Mouse (Mus musculus) G1E (cell line): ENCODE data around the gene Lrrc61. TPM values are rescaled to one million over a fixed set of nuclear protein-coding genes. Genes with fewer than 3 reads are reported as not detected.

Experiments used
- ATAC-seq: 2 replicates; pipeline ENCODE4 v1.8.0; 2016; ENCODE audit warnings: mild to moderate bottlenecking; ENCODE audit not compliant: insufficient number of reproducible peaks, poor library complexity, low FRiP score, severe bottlenecking; ENCODE audit errors: extremely low read depth
- DNase-seq: peaks from one replicate; pipeline ENCODE4 v3.0.0; 2012; ENCODE audit warnings: low spot score
- H3K27me3 ChIP-seq: 2 replicates; pipeline ENCODE4 v1.6.1; 2012; ENCODE audit warnings: mild to moderate bottlenecking, low read length, inconsistent platforms; ENCODE audit not compliant: insufficient read depth
- H3K36me3 ChIP-seq: replicated peaks from 2 replicates; pipeline ENCODE3; 2012; ENCODE audit warnings: mild to moderate bottlenecking, inconsistent platforms
- H3K4me1 ChIP-seq: 2 replicates; pipeline ENCODE4 v1.6.1; 2012; ENCODE audit warnings: low read depth, low read length, inconsistent platforms, mixed read lengths; ENCODE audit not compliant: insufficient read depth
- H3K4me3 ChIP-seq: 2 replicates; pipeline ENCODE4 v1.5.1; 2012; ENCODE audit warnings: low read depth, mild to moderate bottlenecking, inconsistent platforms, low read length, moderate library complexity, mixed read lengths
- H3K9me3 ChIP-seq: replicated peaks from 2 replicates; pipeline ENCODE4 v1.6.1; 2012; ENCODE audit warnings: inconsistent platforms
- CTCF ChIP-seq: IDR thresholded peaks from 2 replicates; pipeline ENCODE4 v1.5.1; 2012; ENCODE audit warnings: low read depth, low read length, inconsistent platforms, mixed read lengths
- GATA1 ChIP-seq: IDR thresholded peaks from 2 replicates; pipeline ENCODE4 v1.6.1; 2012; ENCODE audit warnings: borderline replicate concordance, low read length, inconsistent platforms, mixed read lengths
- GATA2 ChIP-seq: IDR thresholded peaks from 2 replicates; pipeline ENCODE4 v1.6.1; 2012; ENCODE audit warnings: low read depth, low read length, inconsistent platforms, borderline replicate concordance
- POLR2AphosphoS5 ChIP-seq: IDR thresholded peaks from 2 replicates; pipeline ENCODE4 v1.6.1; 2012; ENCODE audit warnings: low read depth, low read length, inconsistent platforms; ENCODE audit not compliant: insufficient replicate concordance
- TAL1 ChIP-seq: conservative IDR thresholded peaks from 2 replicates; pipeline ENCODE4 v1.6.1; 2012; ENCODE audit warnings: low read depth, low read length, inconsistent platforms, mixed read lengths
- polyA plus RNA-seq: library from polyadenylated mRNA; stranded (reverse); fragments of >175 nt; gene quantifications from 2 replicates; pipeline ENCODE4 v1.2.3, GENCODE M21; 2012
- total RNA-seq, 2 experiments: library from RNA; stranded (forward) in 1 of 2; stranded (reverse) in 1 of 2; fragments of 200-1000 nt in 1 of 2; fragments of >200 nt in 1 of 2; fragmentation: Nextera tagmentation in 1 of 2; gene quantifications; 2 replicates each; pipeline ENCODE4 v1.2.3; 2014 to 2017

Lrrc61 gene
- total and polyA plus RNA-seq, 3 experiments, result 0.05 TPM; not detected in 2

- Histone ChIP-seq H3K4me1 (no peaks in the 10 kb centered on the region), H3K9me3 (no peaks in the 10 kb centered on the region), H3K4me3 (no peak overlapping the region), H3K36me3 (no peaks in the 10 kb centered on the region), H3K27me3 (no peaks in the 10 kb centered on the region)
- TF ChIP-seq TAL1, result no peak
- TF ChIP-seq POLR2AphosphoS5, result no peak
- TF ChIP-seq GATA2, result no peak
- no peak for TF ChIP-seq CTCF
- no peak for DNase-seq
- ATAC-seq, result no peak
Measured at GRCm38 (mm10) chr6:48546271-48546670, 8.3 kb upstream of the Lrrc61 start.

- Histone ChIP-seq H3K36me3 (no peaks in the 10 kb centered on the region), H3K4me3 (no peak overlapping the region), H3K4me1 (no peaks in the 10 kb centered on the region), H3K9me3 (no peaks in the 10 kb centered on the region), H3K27me3 (no peaks in the 10 kb centered on the region; the same call in 1 of the 2 replicates)
- no peak for DNase-seq
- no peak for ATAC-seq
- TF ChIP-seq POLR2AphosphoS5 (no peak), GATA2 (no peak), GATA1 (no peak), TAL1 (no peak), CTCF (no peak)
Measured at GRCm38 (mm10) chr6:48546858-48547257, 7.7 kb upstream of the Lrrc61 start.

- DNase-seq (no peak), ATAC-seq (no peak)
- no peaks in the 10 kb centered on the region for H3K9me3 ChIP-seq
- no peaks in the 10 kb centered on the region for H3K36me3 ChIP-seq
- no peaks in the 10 kb centered on the region; the same call in 1 of the 2 replicates for H3K27me3 ChIP-seq
- H3K4me3 ChIP-seq, result no peak overlapping the region
- TF ChIP-seq GATA1, result no peak
- no peak for TF ChIP-seq TAL1
- TF ChIP-seq POLR2AphosphoS5, result no peak
- no peak for TF ChIP-seq CTCF
- TF ChIP-seq GATA2, result no peak
- no peaks in the 10 kb centered on the region for H3K4me1 ChIP-seq
Measured at GRCm38 (mm10) chr6:48548314-48548713, 6.3 kb upstream of the Lrrc61 start.

- no peak for ATAC-seq
- Histone ChIP-seq H3K36me3 (no peaks in the 10 kb centered on the region), H3K4me3 (no peak overlapping the region), H3K27me3 (peaks cover 3% of the 10 kb centered on the region; the same call in 1 of the 2 replicates), H3K4me1 (no peaks in the 10 kb centered on the region), H3K9me3 (no peaks in the 10 kb centered on the region)
- DNase-seq, result no peak
- TF ChIP-seq CTCF, result no peak
- no peak for TF ChIP-seq POLR2AphosphoS5
- no peak for TF ChIP-seq GATA2
- no peak for TF ChIP-seq GATA1
- TF ChIP-seq TAL1, result no peak
Measured at GRCm38 (mm10) chr6:48552918-48553317, 1.7 kb upstream of the Lrrc61 start.

GRCm38 (mm10) chr6:48553819-48554218 lies 777 bp upstream of the Lrrc61 start:
- Histone ChIP-seq H3K4me1 (no peaks in the 10 kb centered on the region), H3K27me3 (peaks cover 3% of the 10 kb centered on the region; the same call in 1 of the 2 replicates), H3K9me3 (no peaks in the 10 kb centered on the region), H3K36me3 (no peaks in the 10 kb centered on the region), H3K4me3 (no peak overlapping the region)
- no peak for DNase-seq
- TF ChIP-seq GATA1 (no peak), TAL1 (no peak), POLR2AphosphoS5 (no peak), CTCF (no peak), GATA2 (no peak)
- no peak for ATAC-seq

GRCm38 (mm10) chr6:48555104-48555890 lies 701 bp downstream of the Lrrc61 start:
- peaks cover 3% of the 10 kb centered on the region; the same call in 1 of the 2 replicates for H3K27me3 ChIP-seq
- DNase-seq (no peak), ATAC-seq (no peak)
- TF ChIP-seq TAL1 (no peak), GATA1 (no peak), POLR2AphosphoS5 (no peak), GATA2 (no peak), CTCF (no peak)
- no peaks in the 10 kb centered on the region for H3K36me3 ChIP-seq
- no peaks in the 10 kb centered on the region for H3K9me3 ChIP-seq
- no peak overlapping the region for H3K4me3 ChIP-seq
- no peaks in the 10 kb centered on the region for H3K4me1 ChIP-seq
